Mouse (Mus musculus): ENCODE results near the gene Ckap5.
A peak's percentile ranks its signal among the peaks of the same experiment; 100 is the strongest.
"Not testable (repeated sequence)": the region's sequence is repeated elsewhere in the genome, so short reads cannot be mapped to it uniquely, and the experiment has no call there.

The Ckap5 gene

DNA sequence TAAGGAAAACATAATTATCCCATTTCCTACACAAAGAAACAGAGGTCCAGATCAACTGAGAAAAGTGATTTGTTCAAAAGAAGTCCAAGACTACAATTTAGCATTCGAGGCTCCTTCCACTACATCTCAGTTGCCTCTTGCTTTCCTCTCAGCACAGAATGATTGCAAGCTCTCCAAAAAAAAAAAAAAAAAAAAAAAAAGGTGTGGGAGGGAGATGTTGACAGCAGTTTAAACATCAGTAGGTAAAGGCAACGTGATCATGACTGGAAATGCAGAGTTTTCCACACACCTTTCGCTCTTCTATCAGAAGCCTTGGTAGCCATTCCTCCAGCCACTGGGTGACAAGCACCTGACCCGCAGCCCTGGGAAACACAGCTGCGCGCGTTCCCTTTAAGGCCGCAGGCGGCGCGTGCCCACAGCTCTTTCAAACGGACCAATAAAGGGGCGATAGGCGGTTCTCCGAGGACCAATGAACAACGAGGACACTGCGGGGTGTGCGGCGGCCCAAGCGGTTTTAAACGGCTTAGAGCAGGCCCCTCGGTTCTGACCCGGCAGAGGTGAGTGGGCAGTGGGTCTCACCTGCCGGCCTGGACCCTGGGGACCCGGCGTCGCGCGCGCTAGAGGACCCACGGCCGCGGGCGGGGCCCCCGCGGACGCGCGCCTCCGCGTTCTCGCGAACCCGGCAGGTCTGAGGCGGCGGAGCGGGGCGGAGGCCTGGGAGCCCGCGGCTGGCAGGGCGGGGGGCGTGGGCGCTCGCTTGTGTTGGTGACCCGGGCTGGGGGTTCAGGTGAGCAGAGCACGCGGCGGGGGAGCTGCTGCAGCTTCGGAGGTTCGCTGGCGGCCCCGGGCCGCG is at the start of gene Ckap5:
Ckap5 (plus strand) TSS at position 469 of the 853 bp plus-strand sequence.
- peak; percentile 89 to 92 for DNase-seq (ENCODE audit: low spot score in 2 of 2)

DNA sequence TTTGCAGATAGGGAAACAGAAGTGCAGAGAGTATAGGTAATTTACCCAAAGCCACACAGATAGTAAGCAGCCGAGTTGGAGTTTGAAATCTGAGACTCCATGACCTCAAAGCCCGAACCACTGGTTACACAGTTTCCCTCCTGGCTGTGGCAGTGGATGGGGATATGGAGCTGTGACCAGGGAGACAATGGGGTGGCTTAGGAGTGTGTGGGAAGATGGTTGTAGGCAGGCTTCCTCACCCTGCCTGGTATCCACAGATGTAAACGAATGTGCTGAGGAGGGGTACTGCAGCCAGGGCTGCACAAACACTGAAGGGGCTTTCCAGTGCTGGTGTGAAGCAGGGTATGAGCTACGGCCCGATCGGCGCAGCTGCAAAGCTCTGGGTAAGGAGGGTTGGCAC is 49.7 kb upstream of the Ckap5 start:
- no peak for DNase-seq (ENCODE audit: low spot score in 2 of 2)

DNA sequence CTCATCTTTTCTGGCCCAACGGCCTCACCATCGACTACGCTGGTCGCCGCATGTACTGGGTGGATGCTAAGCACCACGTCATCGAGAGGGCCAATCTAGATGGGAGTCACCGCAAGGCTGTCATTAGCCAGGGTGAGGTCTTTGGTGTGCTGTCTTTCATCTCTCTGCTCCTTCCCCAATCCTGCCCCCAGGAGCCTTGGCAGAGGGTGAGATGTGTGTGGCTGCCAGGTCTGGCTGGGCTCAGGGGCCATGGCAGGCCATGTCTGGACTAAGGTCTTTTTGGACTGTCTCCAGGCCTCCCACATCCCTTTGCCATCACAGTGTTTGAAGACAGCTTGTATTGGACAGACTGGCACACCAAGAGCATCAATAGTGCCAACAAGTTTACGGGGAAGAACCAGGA is 46.2 kb upstream of the Ckap5 start:
- no peak for DNase-seq (ENCODE audit: low spot score in 2 of 2)

- no peak for DNase-seq (ENCODE audit: low spot score in 2 of 2)
Measured at GRCm38 (mm10) chr2:91480805-91481514, 45.6 kb upstream of the Ckap5 start.

DNA sequence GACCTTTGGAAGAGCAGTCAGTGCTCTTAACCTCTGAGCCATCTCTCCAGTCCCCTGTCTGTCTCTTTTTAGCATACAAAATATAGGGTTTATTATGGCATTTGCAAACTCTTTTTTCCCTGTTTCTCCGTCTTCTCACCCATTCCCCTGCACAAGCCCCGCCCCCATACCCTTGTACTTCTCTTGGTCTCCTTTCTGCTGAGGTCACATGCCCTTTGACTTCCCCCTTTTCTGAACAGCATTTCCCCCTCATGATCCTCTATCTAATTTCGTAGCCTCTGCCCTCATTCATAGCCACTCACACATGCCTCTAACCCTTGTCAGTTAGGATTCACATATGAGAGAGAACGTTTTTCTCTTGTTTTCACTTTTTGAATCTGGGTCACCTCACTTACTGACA is 41.9 kb upstream of the Ckap5 start:
- DNase-seq (ENCODE audit: low spot score in 2 of 2) = no peak

- no peak for DNase-seq (ENCODE audit: low spot score in 2 of 2)
Measured at GRCm38 (mm10) chr2:91485256-91485655, 41.3 kb upstream of the Ckap5 start.

GRCm38 (mm10) chr2:91487295-91487694 is 39.3 kb upstream of the Ckap5 start:
- DNase-seq (ENCODE audit: low spot score in 2 of 2) = not testable (repeated sequence)

DNA sequence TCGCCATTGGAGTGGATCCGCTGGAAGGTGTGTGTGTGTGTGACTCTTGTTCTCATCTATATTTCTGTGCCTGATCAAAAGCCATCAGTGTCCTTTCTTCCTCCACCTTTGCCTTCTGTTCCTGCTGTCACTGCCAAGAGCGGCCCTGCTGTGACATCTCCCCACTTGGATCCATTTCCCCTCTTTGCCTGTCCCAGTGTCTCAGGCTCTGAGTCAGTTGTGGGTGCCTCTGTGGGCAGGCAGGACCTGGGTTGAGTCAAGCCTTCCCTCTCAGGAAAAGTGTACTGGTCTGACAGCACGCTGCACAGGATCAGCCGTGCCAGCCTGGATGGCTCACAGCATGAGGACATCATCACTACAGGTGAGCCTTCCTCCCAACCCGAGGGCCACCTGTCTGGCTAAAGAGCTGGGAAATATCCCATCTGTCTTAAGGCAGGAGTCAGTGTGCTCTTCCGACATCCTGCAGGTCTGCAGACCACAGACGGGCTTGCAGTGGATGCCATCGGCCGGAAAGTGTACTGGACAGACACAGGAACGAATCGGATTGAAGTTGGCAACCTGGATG is 34.4 kb upstream of the Ckap5 start:
- no peak for DNase-seq (ENCODE audit: low spot score in 2 of 2)

DNA sequence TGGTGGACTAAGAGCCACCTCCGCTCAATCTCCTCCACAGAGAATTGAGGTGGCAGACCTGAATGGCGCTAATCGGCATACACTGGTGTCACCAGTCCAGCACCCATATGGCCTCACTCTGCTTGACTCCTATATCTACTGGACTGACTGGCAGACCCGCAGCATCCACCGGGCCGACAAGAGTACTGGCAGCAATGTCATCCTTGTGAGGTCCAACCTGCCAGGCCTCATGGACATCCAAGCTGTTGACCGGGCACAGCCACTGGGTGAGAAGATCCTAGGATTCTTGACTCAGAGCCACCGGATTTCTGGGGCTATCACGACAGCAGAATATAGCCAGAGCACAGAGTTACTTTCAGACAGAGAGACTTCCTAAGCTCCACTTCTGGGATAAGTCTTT is 32.6 kb upstream of the Ckap5 start:
- DNase-seq (ENCODE audit: low spot score in 2 of 2) = no peak

DNA sequence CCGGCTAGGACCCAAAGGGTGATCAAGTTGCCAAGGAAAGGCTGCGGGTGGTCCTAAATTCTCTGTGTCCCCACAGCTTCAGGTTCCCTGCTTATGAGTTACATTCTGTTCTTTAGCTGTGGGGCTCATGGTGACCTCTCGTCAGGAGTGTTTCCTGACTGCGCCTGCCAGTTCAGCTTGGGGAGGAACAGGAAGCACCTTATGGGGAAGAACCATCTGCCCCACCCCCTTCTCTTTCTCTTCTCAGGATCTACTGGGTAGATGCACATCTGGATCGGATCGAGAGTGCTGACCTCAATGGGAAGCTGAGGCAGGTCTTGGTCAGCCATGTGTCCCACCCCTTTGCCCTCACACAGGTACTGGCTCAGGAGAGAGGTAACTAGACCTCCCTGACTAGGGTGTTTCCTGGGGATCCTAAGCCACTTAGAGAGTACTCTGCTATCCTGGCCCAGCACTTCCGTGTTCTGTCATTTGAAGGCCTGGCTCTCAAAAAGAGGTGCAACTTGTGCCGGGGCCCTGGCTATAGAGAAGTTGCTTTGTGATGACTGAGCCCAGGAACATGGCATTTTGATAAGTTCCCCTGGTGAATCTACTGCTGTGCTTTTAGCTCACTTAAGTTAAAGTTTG is 28.4 kb upstream of the Ckap5 start:
- DNase-seq (ENCODE audit: low spot score in 2 of 2) = no peak

- no peak for DNase-seq (ENCODE audit: low spot score in 2 of 2)
Measured at GRCm38 (mm10) chr2:91508076-91508475, 18.5 kb upstream of the Ckap5 start.

DNA sequence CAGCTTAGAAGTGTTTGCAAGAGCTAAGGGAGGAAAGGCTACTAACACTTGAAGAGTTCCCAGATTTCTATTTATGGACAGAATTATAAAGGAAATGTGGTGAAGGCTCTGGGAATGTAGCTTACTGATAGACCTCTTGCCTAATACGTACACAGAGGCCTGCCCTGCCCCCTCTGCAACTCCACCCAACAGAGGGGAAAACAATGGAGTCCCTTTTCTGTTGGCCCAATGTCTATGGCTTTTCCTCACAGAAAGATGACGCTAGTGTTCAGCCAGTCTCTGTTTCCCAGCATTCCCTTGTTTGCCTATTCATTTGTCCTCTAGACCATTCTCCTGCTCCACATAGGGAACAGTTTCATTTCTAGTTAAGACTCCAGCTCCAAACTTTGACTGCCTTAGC is 9.4 kb upstream of the Ckap5 start:
- DNase-seq (ENCODE audit: low spot score in 2 of 2) = no peak

GRCm38 (mm10) chr2:91527147-91527486 is 555 bp downstream of the Ckap5 start:
- peak in 1 of 2 experiments; percentile 36 for DNase-seq (ENCODE audit: low spot score in 2 of 2)

- DNase-seq (ENCODE audit: low spot score in 2 of 2) = peak; percentile 79 to 88
Measured at GRCm38 (mm10) chr2:91537588-91538205, 11.1 kb downstream of the Ckap5 start.

DNA sequence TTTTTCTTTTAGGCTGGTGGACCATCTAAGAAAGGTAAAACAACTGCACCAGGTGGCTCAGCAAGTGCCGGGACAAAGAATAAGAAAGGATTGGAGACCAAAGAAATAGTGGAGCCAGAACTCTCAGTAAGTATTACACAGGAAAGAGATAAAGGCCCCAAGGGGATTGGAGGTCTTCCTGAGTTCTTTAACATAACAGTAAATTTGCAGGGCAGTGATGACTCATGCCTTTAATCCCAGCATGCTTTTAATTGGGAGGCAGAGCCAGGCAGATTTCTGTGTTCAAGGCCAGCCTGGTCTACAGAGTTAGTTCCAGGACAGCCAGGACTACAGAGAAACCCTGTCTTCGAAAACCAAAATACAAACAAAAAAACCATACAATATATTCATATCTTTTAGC is 41.6 kb downstream of the Ckap5 start:
- DNase-seq (ENCODE audit: low spot score in 2 of 2) = no peak

DNA sequence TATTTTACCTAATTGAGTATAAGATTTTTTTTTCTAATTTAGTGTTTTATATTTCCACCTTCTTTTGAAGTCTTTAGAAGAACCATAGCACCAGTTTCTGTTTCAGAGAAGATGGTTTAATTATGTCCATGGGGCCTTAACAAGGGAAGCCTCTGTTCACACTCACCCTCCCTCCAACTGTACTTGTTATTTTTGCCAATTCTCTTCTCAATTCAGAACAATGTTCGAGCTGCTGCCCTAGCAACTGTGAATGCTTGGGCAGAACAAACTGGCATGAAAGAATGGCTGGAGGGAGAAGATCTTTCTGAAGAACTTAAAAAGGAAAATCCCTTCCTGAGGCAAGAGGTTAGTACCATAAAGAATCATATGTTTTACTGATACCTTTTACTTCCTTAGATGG is 54.3 kb downstream of the Ckap5 start:
- no peak for DNase-seq (ENCODE audit: low spot score in 2 of 2)

- no peak for DNase-seq (ENCODE audit: low spot score in 2 of 2)
Measured at GRCm38 (mm10) chr2:91586242-91586641, 59.7 kb downstream of the Ckap5 start.

DNA sequence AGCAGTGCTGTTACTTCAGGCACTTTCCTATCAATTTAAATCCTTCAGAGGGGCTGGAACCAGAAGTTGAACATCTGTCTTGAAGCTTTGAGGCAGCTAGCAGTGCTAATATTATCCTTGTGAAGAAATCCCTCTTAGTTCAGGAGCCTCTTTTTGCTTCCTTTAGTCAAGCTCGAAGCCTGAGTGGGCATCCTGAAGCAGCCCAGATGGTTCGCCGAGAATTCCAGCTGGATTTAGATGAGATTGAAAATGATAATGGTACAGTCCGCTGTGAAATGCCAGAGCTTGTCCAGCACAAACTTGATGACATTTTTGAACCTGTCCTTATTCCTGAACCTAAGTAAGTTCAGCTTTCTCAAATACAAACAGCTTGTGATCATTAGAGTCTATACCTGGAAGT is 73.9 kb downstream of the Ckap5 start:
- DNase-seq (ENCODE audit: low spot score in 2 of 2) = no peak

DNA sequence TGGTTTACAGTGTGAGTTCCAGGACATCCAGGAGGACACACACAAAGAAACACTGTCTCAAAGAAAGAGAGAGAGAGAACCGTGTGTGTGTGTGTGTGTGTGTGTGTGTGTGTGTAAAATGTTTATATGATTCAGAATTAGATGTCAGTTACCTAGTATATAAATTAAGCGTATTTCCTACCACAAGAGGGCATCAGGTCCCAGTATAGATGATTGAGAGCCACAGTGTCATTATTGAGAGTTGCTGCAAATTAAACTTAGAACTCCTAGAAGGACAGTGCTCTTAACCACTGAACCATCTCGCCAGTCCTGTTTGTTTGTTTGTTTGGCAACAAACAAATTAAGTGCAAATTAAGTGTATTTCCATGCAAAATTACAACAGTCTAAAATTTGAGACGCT is 75.8 kb downstream of the Ckap5 start:
- no peak for DNase-seq (ENCODE audit: low spot score in 2 of 2)

DNA sequence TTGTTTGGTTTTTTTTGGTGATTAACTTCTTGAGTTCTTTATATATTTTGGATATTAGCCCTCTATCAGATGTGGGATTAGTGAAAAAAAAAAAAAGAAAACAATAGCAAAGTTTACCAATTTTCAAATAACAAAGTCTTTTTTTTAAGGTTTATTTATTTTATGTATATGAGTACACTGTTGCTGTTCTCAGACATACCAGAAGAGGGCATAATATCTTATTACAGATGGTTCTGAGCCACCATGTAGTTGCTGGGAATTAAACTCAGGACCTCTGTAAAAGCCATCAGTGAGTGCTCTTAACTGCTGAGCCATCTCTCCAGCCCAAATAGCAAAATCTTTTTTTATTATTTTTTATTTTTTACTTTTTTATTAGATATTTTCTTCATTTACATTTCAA is 82.8 kb downstream of the Ckap5 start:
- not testable (repeated sequence) for DNase-seq (ENCODE audit: low spot score in 2 of 2)

GRCm38 (mm10) chr2:91622356-91622755 is 95.8 kb downstream of the Ckap5 start:
- DNase-seq (ENCODE audit: low spot score in 2 of 2) = no peak

- not testable (repeated sequence) for DNase-seq (ENCODE audit: low spot score in 2 of 2)
Measured at GRCm38 (mm10) chr2:91623366-91623765, 96.8 kb downstream of the Ckap5 start.
